Mouse (Mus musculus) brain, embryonic 14.5 days (tissue): ENCODE results near the gene Sult1e1.

Experiments
- CTCF ChIP-seq: fragments of 200-500 bp; IDR thresholded peaks from 2 replicates; pipeline ENCODE4 v1.5.1; 2012; ENCODE audit warnings: inconsistent platforms, mild to moderate bottlenecking, moderate library complexity, borderline replicate concordance; ENCODE audit not compliant: insufficient read depth, insufficient read length; ENCODE audit errors: extremely low read depth
- POLR2A ChIP-seq: fragments of 200-500 bp; IDR thresholded peaks from 2 replicates; pipeline ENCODE4 v1.6.1; 2012; ENCODE audit warnings: mild to moderate bottlenecking, inconsistent platforms, borderline replicate concordance; ENCODE audit not compliant: poor library complexity, insufficient read depth, insufficient read length, severe bottlenecking; ENCODE audit errors: extremely low read depth

- no peak for TF ChIP-seq POLR2A
- TF ChIP-seq CTCF, result no peak
These were observed 24.1 kb downstream of the Sult1e1 start for GRCm38 (mm10) chr5:87567306-87567705.
